24 mouse cellular contexts compared by ENCODE assay signal in the genomic region with DNA sequence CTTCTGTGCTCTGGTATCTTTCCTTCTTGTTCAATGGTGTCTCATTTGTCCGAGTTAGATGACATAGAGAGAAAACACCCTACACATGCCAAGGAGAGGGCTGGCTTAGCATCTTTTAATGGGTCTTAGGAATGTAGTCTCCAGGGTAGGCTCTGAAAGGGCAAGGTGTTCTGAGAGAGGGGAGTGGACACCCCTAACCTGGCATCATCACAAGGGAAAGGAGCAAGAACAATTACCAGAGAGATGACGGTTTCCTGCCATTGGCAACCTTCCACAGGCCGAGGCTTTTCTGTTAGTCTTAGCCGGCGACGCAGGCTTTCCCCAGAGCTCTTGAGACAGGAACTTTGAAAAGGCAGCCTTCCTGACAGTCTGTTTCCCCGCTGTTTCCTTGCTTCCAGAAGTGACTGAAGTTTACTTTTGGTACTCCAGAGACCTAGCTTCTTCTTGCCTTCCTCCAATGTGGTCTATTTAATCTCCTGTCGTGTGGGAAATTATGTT.
DNase-seq lines count a peak whose midpoint lies in the region; ATAC-seq lines count a peak whose summit lies in the region.
"Had no signal": no experiment of that assay in that cellular context is flagged by ENCODE, and none has a peak within 500 bp of the region (broad histone marks: within the 10 kb centered on the region; RNA-seq: fewer than 3 reads in every experiment).

No protein-coding gene starts in this region.

- WGBS in midbrain, embryonic 11.5 days, result 83% methylated on average over 8 of the region's 8 CpGs
- WGBS in midbrain, embryonic 15.5 days, result 69% methylated on average over 8 of the region's 8 CpGs

- peak; percentile 5 to 7 for DNase-seq in heart, postnatal 14 days
- no peak for DNase-seq in heart, adult 8-10 months (ENCODE audit: low spot score)
- peak; percentile 5 to 40 for DNase-seq in kidney, postnatal 25 days
- DNase-seq in kidney, adult 11 months, result no peak
- peak; percentile 64 for DNase-seq in midbrain, embryonic 11.5 days (ENCODE audit: low spot score, missing footprints)
- no peak for DNase-seq in left cerebral cortex, postnatal 14 days (ENCODE audit: low spot score in 2 of 2)
- DNase-seq: adrenal gland, adult 2 months; cerebellum, adult 2 months; cerebellum, postnatal 36 days; embryo, embryonic 11 days; gastrocnemius, postnatal 10 days; left cerebral cortex, postnatal 4 days; thymus, postnatal 25 days had no signal

- no peak overlapping the region for H3K4me3 ChIP-seq in midbrain, embryonic 11.5 days (ENCODE audit: low read depth, low read length)
- H3K4me3 ChIP-seq in midbrain, embryonic 15.5 days, result no peak overlapping the region
- H3K4me3 ChIP-seq: embryonic facial prominence, embryonic 15.5 days; hindbrain, embryonic 10.5 days; intestine, embryonic 15.5 days; left cerebral cortex, adult 2 months; limb, embryonic 15.5 days; midbrain, embryonic 12.5 days; stomach, embryonic 15.5 days had no signal

- intact Hi-C loops in heart, postnatal 14 days (cut with DNase I), result no loop called here
- intact Hi-C loops in left cerebral cortex, postnatal 14 days (cut with DNase I), result no loop called here

- H3K9ac ChIP-seq in midbrain, embryonic 11.5 days (ENCODE audit: low read length), result no peak overlapping the region
- H3K9ac ChIP-seq in midbrain, embryonic 15.5 days, result no peak overlapping the region
- H3K9ac ChIP-seq: embryonic facial prominence, embryonic 15.5 days; intestine, embryonic 15.5 days; limb, embryonic 15.5 days; liver, embryonic 14.5 days; midbrain, embryonic 12.5 days; stomach, embryonic 15.5 days had no signal

- no peaks in the 10 kb centered on the region for H3K4me1 ChIP-seq in midbrain, embryonic 11.5 days (ENCODE audit: control insufficient read depth, insufficient read depth, low read length)
- no peaks in the 10 kb centered on the region for H3K4me1 ChIP-seq in midbrain, embryonic 15.5 days
- H3K4me1 ChIP-seq: embryonic facial prominence, embryonic 15.5 days; intestine, embryonic 15.5 days; limb, embryonic 15.5 days; midbrain, embryonic 12.5 days; stomach, embryonic 15.5 days had no signal

- H3K4me2 ChIP-seq in midbrain, embryonic 11.5 days, result no peak overlapping the region
- H3K4me2 ChIP-seq in midbrain, embryonic 15.5 days, result no peak overlapping the region
- H3K4me2 ChIP-seq: embryonic facial prominence, embryonic 15.5 days; intestine, embryonic 15.5 days; limb, embryonic 15.5 days; midbrain, embryonic 12.5 days; stomach, embryonic 15.5 days had no signal

- no peaks in the 10 kb centered on the region for H3K27me3 ChIP-seq in midbrain, embryonic 11.5 days (ENCODE audit: control insufficient read depth, insufficient read depth, low read length)
- no peaks in the 10 kb centered on the region for H3K27me3 ChIP-seq in midbrain, embryonic 15.5 days (replicated peaks)
- H3K27me3 ChIP-seq: embryonic facial prominence, embryonic 15.5 days; intestine, embryonic 15.5 days; limb, embryonic 15.5 days; midbrain, embryonic 12.5 days; stomach, embryonic 15.5 days had no signal

- no peaks in the 10 kb centered on the region for H3K36me3 ChIP-seq in midbrain, embryonic 11.5 days (ENCODE audit: control insufficient read depth, insufficient read depth, low read length)
- H3K36me3 ChIP-seq in midbrain, embryonic 15.5 days (replicated peaks), result no peaks in the 10 kb centered on the region
- H3K36me3 ChIP-seq: embryonic facial prominence, embryonic 15.5 days; hindbrain, embryonic 10.5 days; intestine, embryonic 15.5 days; limb, embryonic 15.5 days; midbrain, embryonic 12.5 days; stomach, embryonic 15.5 days had no signal

- H3K9me3 ChIP-seq in midbrain, embryonic 11.5 days (ENCODE audit: control insufficient read depth, low read length), result no peaks in the 10 kb centered on the region
- H3K9me3 ChIP-seq in midbrain, embryonic 15.5 days, result no peaks in the 10 kb centered on the region
- H3K9me3 ChIP-seq: embryonic facial prominence, embryonic 15.5 days; hindbrain, embryonic 10.5 days; intestine, embryonic 15.5 days; limb, embryonic 15.5 days; midbrain, embryonic 12.5 days; stomach, embryonic 15.5 days had no signal

- H3K27ac ChIP-seq in midbrain, embryonic 11.5 days (ENCODE audit: low read depth, low read length), result no peak overlapping the region
- H3K27ac ChIP-seq in midbrain, embryonic 15.5 days, result no peak overlapping the region
- H3K27ac ChIP-seq: embryonic facial prominence, embryonic 15.5 days; hindbrain, embryonic 10.5 days; intestine, embryonic 15.5 days; left cerebral cortex, adult 2 months; limb, embryonic 15.5 days; liver, embryonic 14.5 days; midbrain, embryonic 12.5 days; stomach, embryonic 15.5 days had no signal

- no peak for ATAC-seq in midbrain, embryonic 11.5 days (ENCODE audit: low FRiP score)
- no peak for ATAC-seq in midbrain, embryonic 15.5 days (replicated peaks)
- ATAC-seq: forebrain, embryonic 14.5 days; hindbrain, embryonic 16.5 days; intestine, embryonic 15.5 days had no signal

Comparison
In these comparisons a context has a peak if more than half of its experiments do, and no peak if none do; other contexts are left out.
1. DNase-seq: peak in heart, postnatal 14 days (2 of 2), kidney, postnatal 25 days (2 of 2) and midbrain, embryonic 11.5 days (single experiment); none in heart, adult 8-10 months (single experiment), kidney, adult 11 months (single experiment) and left cerebral cortex, postnatal 14 days (0 of 2).